Mouse (Mus musculus) forebrain, postnatal 0 days (tissue): ENCODE data around the gene St6galnac5. TPM values are rescaled to one million over a fixed set of nuclear protein-coding genes. Genes with fewer than 3 reads are reported as not detected.

Experiments used
- ATAC-seq: fragments of 200-750 bp; cut with Nextera tagmentation; 2 replicates; pipeline ENCODE4 v1.8.0; 2017; ENCODE audit warnings: mild to moderate bottlenecking, moderate library complexity
- DNase-seq: peaks from one replicate; pipeline ENCODE4 v3.0.0-alpha.2; 2015
- H3K27ac ChIP-seq: fragments of 300-500 bp; sonication (generic); 2 replicates; pipeline ENCODE4 v1.5.1; 2014; ENCODE audit warnings: low read depth, mild to moderate bottlenecking, antibody characterized with exemption, low read length, moderate library complexity, mixed read lengths
- H3K27me3 ChIP-seq: fragments of 300-500 bp; sonication (generic); 2 replicates; pipeline ENCODE4 v1.6.1; 2014; ENCODE audit warnings: mild to moderate bottlenecking, low read length, mixed read lengths; ENCODE audit not compliant: insufficient read depth
- H3K36me3 ChIP-seq: fragments of 300-500 bp; sonication (generic); 2 replicates; pipeline ENCODE4 v1.6.1; 2014; ENCODE audit warnings: mild to moderate bottlenecking, moderate library complexity; ENCODE audit not compliant: insufficient read depth
- H3K4me1 ChIP-seq: fragments of 300-500 bp; sonication (generic); 2 replicates; pipeline ENCODE4 v1.6.1; 2014; ENCODE audit warnings: antibody characterized with exemption; ENCODE audit not compliant: insufficient read depth
- H3K4me2 ChIP-seq: fragments of 300-500 bp; sonication (generic); 2 replicates; pipeline ENCODE4 v1.6.1; 2014; ENCODE audit warnings: low read depth, mild to moderate bottlenecking, moderate library complexity
- H3K4me3 ChIP-seq: fragments of 300-500 bp; sonication (generic); 2 replicates; pipeline ENCODE4 v1.5.1; 2014; ENCODE audit warnings: low read depth, low read length, mixed read lengths
- H3K9ac ChIP-seq: fragments of 300-500 bp; sonication (generic); 2 replicates; pipeline ENCODE4 v1.6.1; 2014; ENCODE audit warnings: mild to moderate bottlenecking
- H3K9me3 ChIP-seq: fragments of 300-500 bp; sonication (generic); 2 replicates; pipeline ENCODE4 v1.6.1; 2016; ENCODE audit warnings: low read length
- CTCF ChIP-seq: sonication (generic); IDR thresholded peaks from 2 replicates; pipeline ENCODE4 v1.5.1; 2016; ENCODE audit warnings: antibody characterized with exemption, control low read depth, low read depth
- WGBS: fragments of 180-500 bp; shearing (Covaris S2); extraction: QIAGEN DNeasy Blood & Tissue Kit; methylation state at CpG from one replicate; pipeline ENCODE4 v1.1.7; 2014; 5-methylcytosine and 5-hydroxymethylcytosine counted together
- polyA plus RNA-seq: library from polyadenylated mRNA; unstranded; fragments of >200 nt; fragmentation: Nextera tagmentation; extraction: Ambion mirVana; gene quantifications from 2 replicates; pipeline ENCODE4 v1.2.1, GENCODE M21; 2015
- total RNA-seq: library from RNA; depleted of rRNA; stranded (reverse); fragments of >200 nt; gene quantifications from 2 replicates; pipeline ENCODE4 v1.2.3, GENCODE M21; 2014

The St6galnac5 gene
- total and polyA plus RNA-seq, 2 experiments from 2014 or later: 26.8 to 38.3 TPM

DNA sequence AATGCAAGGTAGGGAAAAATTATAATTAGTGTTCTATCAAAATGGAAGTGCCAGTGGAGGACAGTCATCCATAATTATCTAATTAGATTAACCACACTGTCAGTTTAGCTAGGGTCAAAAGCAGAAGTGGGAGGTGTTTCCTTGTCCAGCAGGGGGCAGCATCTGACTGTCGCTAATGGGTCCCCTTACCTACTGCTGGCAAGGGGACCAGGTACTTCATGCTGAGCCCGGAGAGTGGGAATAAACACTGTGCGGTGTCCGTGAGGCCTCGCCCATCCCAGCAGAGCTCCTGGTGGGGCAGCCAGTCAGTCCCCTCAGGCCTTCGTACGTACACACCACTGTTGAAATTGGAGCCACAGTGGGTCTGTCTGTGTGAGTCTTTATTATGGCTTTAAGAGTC, 198.3 kb downstream of the St6galnac5 start:
- WGBS: 15% methylated on average over 7 of the region's 7 CpGs
- TF ChIP-seq CTCF: peak; percentile 94
- no peaks in the 10 kb centered on the region for H3K4me1 ChIP-seq

DNA sequence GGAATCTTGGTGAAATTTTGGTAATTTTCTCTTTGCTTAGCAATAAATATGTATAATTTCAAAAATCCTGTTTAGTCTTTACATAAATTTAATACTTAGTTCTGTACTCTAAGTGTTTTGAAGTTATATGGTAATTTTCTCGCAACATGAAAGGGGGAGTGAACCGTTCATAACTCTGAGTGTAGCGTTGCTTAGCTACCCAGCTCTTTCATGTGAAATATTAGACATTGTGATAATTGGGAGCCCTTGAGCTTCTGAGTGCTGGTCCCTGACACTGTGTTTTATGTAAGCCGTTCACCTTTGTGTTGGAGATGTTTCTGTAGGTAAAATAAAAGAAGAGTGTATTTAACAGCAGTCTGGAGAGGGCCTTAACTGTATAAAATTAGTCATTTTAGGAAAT, 202.2 kb downstream of the St6galnac5 start:
- 29% methylated on average over 4 of the region's 4 CpGs for WGBS
- Histone ChIP-seq H3K27me3 (no peaks in the 10 kb centered on the region), H3K36me3 (no peaks in the 10 kb centered on the region), H3K4me1 (no peaks in the 10 kb centered on the region), H3K9me3 (no peaks in the 10 kb centered on the region), H3K4me3 (no peak overlapping the region), H3K27ac (peak overlapping the region; percentile 67; the same call in 1 of the 2 replicates), H3K9ac (no peak overlapping the region), H3K4me2 (no peak overlapping the region)
- TF ChIP-seq CTCF: no peak
- DNase-seq (peak; percentile 26), ATAC-seq (peak; percentile 78)

More for the DNA sequence above, 198.3 kb downstream of the St6galnac5 start:
- H3K9ac ChIP-seq: no peak overlapping the region
- no peaks in the 10 kb centered on the region for H3K9me3 ChIP-seq
- no peak overlapping the region for H3K27ac ChIP-seq
- DNase-seq (peak; percentile 90), ATAC-seq (peak; percentile 80)
- H3K4me2 ChIP-seq: no peak overlapping the region
- H3K4me3 ChIP-seq: no peak overlapping the region
- H3K27me3 ChIP-seq: no peaks in the 10 kb centered on the region
- peaks cover 5% of the 10 kb centered on the region for H3K36me3 ChIP-seq

DNA sequence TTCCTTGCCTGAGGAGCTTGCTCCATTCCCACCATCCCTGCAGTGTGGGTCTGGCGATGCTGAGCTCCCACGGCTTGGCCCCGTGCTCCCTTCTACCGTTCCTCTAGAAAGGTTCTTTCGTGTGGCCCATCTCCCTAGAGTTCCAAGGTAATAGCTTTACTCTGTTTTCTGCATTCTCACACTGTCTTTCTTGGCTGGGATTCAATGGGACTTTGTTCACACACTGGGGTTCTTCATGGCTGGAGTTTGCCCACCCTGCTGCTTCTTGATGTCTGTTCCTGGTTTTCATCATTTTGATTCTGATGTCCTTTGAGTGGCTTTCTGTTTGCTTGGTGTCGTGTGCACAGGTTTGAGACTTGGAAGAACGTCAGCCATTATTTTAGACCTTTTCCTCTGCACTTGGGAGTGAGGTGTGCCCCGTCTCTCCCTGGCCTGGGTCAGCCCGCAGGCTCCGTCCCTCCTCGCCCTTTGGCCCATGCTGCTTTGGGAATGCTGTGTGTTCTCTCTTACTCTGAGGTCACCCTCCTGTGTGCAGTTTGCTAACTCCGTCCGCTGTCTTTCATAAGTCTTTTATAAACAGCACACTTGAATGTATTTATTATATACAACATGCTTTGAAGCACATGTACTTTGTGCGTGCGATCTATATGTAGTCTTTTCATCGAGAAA, 205.0 kb downstream of the St6galnac5 start:
- no peak for TF ChIP-seq CTCF
- Histone ChIP-seq H3K9ac (no peak overlapping the region), H3K36me3 (no peaks in the 10 kb centered on the region), H3K27me3 (no peaks in the 10 kb centered on the region), H3K9me3 (no peaks in the 10 kb centered on the region), H3K27ac (no peak overlapping the region), H3K4me1 (no peaks in the 10 kb centered on the region), H3K4me2 (no peak overlapping the region), H3K4me3 (no peak overlapping the region)
- 81% methylated on average over 16 of the region's 16 CpGs for WGBS
- DNase-seq (no peak), ATAC-seq (no peak)

DNA sequence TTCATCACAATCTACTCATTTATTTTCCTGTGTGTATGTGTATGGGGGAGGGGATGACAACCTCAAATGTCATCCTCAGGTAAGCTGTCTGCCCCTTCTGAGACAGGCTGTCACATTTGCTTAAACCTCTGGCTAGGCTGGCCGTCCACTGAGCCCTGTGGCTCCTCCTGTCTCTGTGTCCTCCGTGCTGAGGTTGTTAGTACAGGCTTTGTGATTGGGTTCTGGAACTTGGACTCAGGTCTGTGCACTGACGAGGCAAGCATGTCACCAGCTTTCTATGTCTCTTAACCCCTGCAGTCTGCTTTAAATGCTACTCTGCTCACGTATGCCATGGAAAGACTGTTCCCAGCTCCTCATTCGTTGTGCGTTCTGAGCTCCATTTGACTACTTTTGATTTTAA, 205.7 kb downstream of the St6galnac5 start:
- Histone ChIP-seq H3K36me3 (no peaks in the 10 kb centered on the region), H3K4me3 (no peak overlapping the region), H3K4me1 (no peaks in the 10 kb centered on the region), H3K9ac (no peak overlapping the region), H3K27ac (no peak overlapping the region), H3K27me3 (no peaks in the 10 kb centered on the region), H3K4me2 (no peak overlapping the region), H3K9me3 (no peaks in the 10 kb centered on the region)
- DNase-seq: no peak
- TF ChIP-seq CTCF: no peak
- WGBS: 83% methylated on average over 6 of the region's 6 CpGs
- ATAC-seq: no peak

DNA sequence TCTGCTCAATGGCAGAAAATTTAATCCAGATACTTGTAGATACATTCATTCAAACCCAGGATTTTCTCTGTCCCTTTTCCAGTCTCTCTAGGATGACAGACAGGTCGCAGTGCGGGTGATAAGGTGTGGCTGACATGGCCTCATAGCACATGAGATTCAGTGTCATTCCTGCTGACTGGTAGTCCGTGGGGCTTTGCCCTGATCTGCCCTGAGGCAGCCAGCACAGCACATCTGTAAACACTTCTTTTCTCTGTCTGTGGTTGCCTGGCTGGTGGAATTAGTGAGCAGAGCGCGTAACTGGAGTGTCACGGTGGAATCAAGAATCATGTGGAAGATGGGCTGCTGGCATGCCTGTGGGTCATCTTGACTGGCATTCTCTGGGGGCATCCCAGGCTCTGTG, 212.0 kb downstream of the St6galnac5 start:
- no peak overlapping the region for H3K4me2 ChIP-seq
- no peak for TF ChIP-seq CTCF
- no peaks in the 10 kb centered on the region for H3K9me3 ChIP-seq
- WGBS: 86% methylated on average over 6 of the region's 6 CpGs
- no peak overlapping the region for H3K27ac ChIP-seq
- no peak for ATAC-seq
- H3K4me3 ChIP-seq: no peak overlapping the region
- H3K36me3 ChIP-seq: peaks cover 15% of the 10 kb centered on the region; the same call in 1 of the 2 replicates
- no peak for DNase-seq
- H3K27me3 ChIP-seq: no peaks in the 10 kb centered on the region
- H3K9ac ChIP-seq: no peak overlapping the region
- H3K4me1 ChIP-seq: no peaks in the 10 kb centered on the region

DNA sequence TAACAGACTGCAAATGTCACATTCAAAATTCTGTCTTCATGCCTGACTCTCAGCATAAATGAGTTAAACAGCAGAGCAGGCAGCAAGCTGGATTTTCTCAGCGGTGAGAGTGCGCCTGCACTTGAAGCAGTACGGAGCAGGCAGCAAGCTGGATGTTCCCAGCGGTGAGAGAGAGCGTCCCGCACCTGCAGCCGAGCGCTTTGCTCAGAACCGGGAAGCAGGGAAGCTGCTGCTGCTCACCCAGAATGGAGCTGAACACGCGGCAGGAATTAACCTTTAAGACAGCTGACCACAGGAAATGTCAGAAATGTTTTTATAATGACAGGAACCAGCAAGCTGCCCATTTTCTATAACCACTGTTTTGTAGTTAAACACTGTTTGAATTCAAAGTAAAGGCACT, 214.6 kb downstream of the St6galnac5 start:
- Histone ChIP-seq H3K27ac (no peak overlapping the region), H3K9me3 (no peaks in the 10 kb centered on the region), H3K4me3 (no peak overlapping the region), H3K4me2 (no peak overlapping the region), H3K27me3 (no peaks in the 10 kb centered on the region), H3K9ac (no peak overlapping the region), H3K36me3 (peaks cover 15% of the 10 kb centered on the region; the same call in 1 of the 2 replicates), H3K4me1 (no peaks in the 10 kb centered on the region)
- DNase-seq (no peak), ATAC-seq (0 out of 2 replicates have a peak, but pooled peaks have one; percentile 40)
- WGBS: 69% methylated on average over 11 of the region's 11 CpGs
- TF ChIP-seq CTCF: no peak
